Mouse (Mus musculus): ENCODE measurements around the gene Tmem200b. TPM values are rescaled to one million over a fixed set of nuclear protein-coding genes. Genes with fewer than 3 reads are reported as not detected.

The Tmem200b gene
- polyA plus RNA-seq, 1 experiment from 2014 or later: not detected

- Histone ChIP-seq H3K4me2 (ENCODE audit: low read length) (no peak overlapping the region), H3K27me3 (replicated peaks; ENCODE audit: control insufficient read depth, insufficient read depth, low read length) (no peaks in the 10 kb centered on the region), H3K36me3 (ENCODE audit: control insufficient read depth, insufficient read depth) (no peaks in the 10 kb centered on the region), H3K9me3 (ENCODE audit: control insufficient read depth, low read length) (no peaks in the 10 kb centered on the region), H3K4me3 (replicated peaks; ENCODE audit: low read length) (no peak overlapping the region), H3K27ac (ENCODE audit: low read length) (no peak overlapping the region), H3K9ac (replicated peaks; ENCODE audit: low read depth, low read length) (no peak overlapping the region), H3K4me1 (replicated peaks; ENCODE audit: control insufficient read depth, insufficient read depth, low read length) (peaks cover 38% of the 10 kb centered on the region)
- 91% methylated on average over 7 of the region's 7 CpGs for WGBS
- ATAC-seq: no peak
Measured at GRCm38 (mm10) chr4:131881306-131881705, 40.3 kb upstream of the Tmem200b start.

GRCm38 (mm10) chr4:131883571-131883970 lies 38.0 kb upstream of the Tmem200b start:
- WGBS: 68% methylated on average over 6 of the region's 6 CpGs
- H3K27ac ChIP-seq (ENCODE audit: low read length): no peak overlapping the region
- no peak overlapping the region for H3K4me3 ChIP-seq (replicated peaks; ENCODE audit: low read length)
- no peak for ATAC-seq
- H3K4me1 ChIP-seq (replicated peaks; ENCODE audit: control insufficient read depth, insufficient read depth, low read length): peaks cover 27% of the 10 kb centered on the region
- no peak overlapping the region for H3K4me2 ChIP-seq (ENCODE audit: low read length)
- H3K36me3 ChIP-seq (ENCODE audit: control insufficient read depth, insufficient read depth): no peaks in the 10 kb centered on the region
- H3K27me3 ChIP-seq (replicated peaks; ENCODE audit: control insufficient read depth, insufficient read depth, low read length): no peaks in the 10 kb centered on the region
- H3K9me3 ChIP-seq (ENCODE audit: control insufficient read depth, low read length): no peaks in the 10 kb centered on the region
- H3K9ac ChIP-seq (replicated peaks; ENCODE audit: low read depth, low read length): no peak overlapping the region

- 74% methylated on average over 6 of the region's 6 CpGs for WGBS
- Histone ChIP-seq H3K36me3 (ENCODE audit: control insufficient read depth, insufficient read depth) (no peaks in the 10 kb centered on the region), H3K4me2 (ENCODE audit: low read length) (no peak overlapping the region), H3K4me3 (replicated peaks; ENCODE audit: low read length) (no peak overlapping the region), H3K27me3 (replicated peaks; ENCODE audit: control insufficient read depth, insufficient read depth, low read length) (no peaks in the 10 kb centered on the region), H3K9me3 (ENCODE audit: control insufficient read depth, low read length) (no peaks in the 10 kb centered on the region), H3K9ac (replicated peaks; ENCODE audit: low read depth, low read length) (no peak overlapping the region), H3K4me1 (replicated peaks; ENCODE audit: control insufficient read depth, insufficient read depth, low read length) (peaks cover 26% of the 10 kb centered on the region), H3K27ac (ENCODE audit: low read length) (no peak overlapping the region)
- ATAC-seq: no peak
Measured at GRCm38 (mm10) chr4:131885376-131885775, 36.2 kb upstream of the Tmem200b start.

- Histone ChIP-seq H3K36me3 (ENCODE audit: control insufficient read depth, insufficient read depth) (peaks cover 16% of the 10 kb centered on the region), H3K9me3 (ENCODE audit: control insufficient read depth, low read length) (no peaks in the 10 kb centered on the region), H3K27ac (ENCODE audit: low read length) (no peak overlapping the region), H3K9ac (replicated peaks; ENCODE audit: low read depth, low read length) (no peak overlapping the region), H3K4me1 (replicated peaks; ENCODE audit: control insufficient read depth, insufficient read depth, low read length) (peaks cover 14% of the 10 kb centered on the region), H3K4me2 (ENCODE audit: low read length) (no peak overlapping the region), H3K4me3 (replicated peaks; ENCODE audit: low read length) (no peak overlapping the region), H3K27me3 (replicated peaks; ENCODE audit: control insufficient read depth, insufficient read depth, low read length) (no peaks in the 10 kb centered on the region)
- WGBS: 93% methylated on average over 1 of the region's 1 CpGs
- no peak for ATAC-seq
Measured at GRCm38 (mm10) chr4:131888564-131888963, 33.0 kb upstream of the Tmem200b start.

DNA sequence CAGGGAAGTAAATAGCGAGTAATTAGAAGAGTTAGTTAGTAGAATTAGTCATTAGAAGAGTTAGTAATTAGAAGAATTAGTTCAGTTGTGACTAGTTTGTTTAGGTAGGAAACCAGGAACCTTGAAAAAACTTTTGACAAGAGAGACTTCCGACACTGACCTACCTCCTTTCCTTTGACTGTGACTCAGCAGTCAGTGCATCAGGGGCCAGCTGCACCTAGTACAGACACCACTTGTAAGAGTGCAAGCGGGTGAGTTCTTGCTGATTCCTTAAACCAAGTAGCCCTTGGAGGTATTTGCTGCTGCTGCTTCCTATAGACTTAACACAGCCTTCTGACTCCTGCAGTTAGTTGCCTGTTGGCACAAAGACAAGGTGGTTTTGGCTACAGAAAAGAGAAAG lies 30.9 kb upstream of the Tmem200b start:
- Histone ChIP-seq H3K9me3 (ENCODE audit: control insufficient read depth, low read length) (no peaks in the 10 kb centered on the region), H3K27me3 (replicated peaks; ENCODE audit: control insufficient read depth, insufficient read depth, low read length) (no peaks in the 10 kb centered on the region), H3K4me2 (ENCODE audit: low read length) (no peak overlapping the region), H3K36me3 (ENCODE audit: control insufficient read depth, insufficient read depth) (peaks cover 23% of the 10 kb centered on the region), H3K9ac (replicated peaks; ENCODE audit: low read depth, low read length) (no peak overlapping the region), H3K27ac (ENCODE audit: low read length) (no peak overlapping the region), H3K4me1 (replicated peaks; ENCODE audit: control insufficient read depth, insufficient read depth, low read length) (peaks cover 2% of the 10 kb centered on the region; the same call in 1 of the 2 replicates), H3K4me3 (replicated peaks; ENCODE audit: low read length) (no peak overlapping the region)
- WGBS: 86% methylated on average over 3 of the region's 3 CpGs
- ATAC-seq: no peak

- no peak overlapping the region for H3K4me3 ChIP-seq (replicated peaks; ENCODE audit: low read length)
- no peak overlapping the region for H3K9ac ChIP-seq (replicated peaks; ENCODE audit: low read depth, low read length)
- H3K4me2 ChIP-seq (ENCODE audit: low read length): no peak overlapping the region
- 94% methylated on average over 5 of the region's 5 CpGs for WGBS
- ATAC-seq: no peak
- H3K27me3 ChIP-seq (replicated peaks; ENCODE audit: control insufficient read depth, insufficient read depth, low read length): no peaks in the 10 kb centered on the region
- no peak overlapping the region for H3K27ac ChIP-seq (ENCODE audit: low read length)
- peaks cover 56% of the 10 kb centered on the region for H3K36me3 ChIP-seq (ENCODE audit: control insufficient read depth, insufficient read depth)
- H3K4me1 ChIP-seq (replicated peaks; ENCODE audit: control insufficient read depth, insufficient read depth, low read length): no peaks in the 10 kb centered on the region
- H3K9me3 ChIP-seq (ENCODE audit: control insufficient read depth, low read length): no peaks in the 10 kb centered on the region
Measured at GRCm38 (mm10) chr4:131897109-131897508, 24.5 kb upstream of the Tmem200b start.

- WGBS: 96% methylated on average over 8 of the region's 8 CpGs
- H3K4me2 ChIP-seq (ENCODE audit: low read length): no peak overlapping the region
- H3K4me1 ChIP-seq (replicated peaks; ENCODE audit: control insufficient read depth, insufficient read depth, low read length): no peaks in the 10 kb centered on the region
- no peaks in the 10 kb centered on the region for H3K27me3 ChIP-seq (replicated peaks; ENCODE audit: control insufficient read depth, insufficient read depth, low read length)
- H3K27ac ChIP-seq (ENCODE audit: low read length): no peak overlapping the region
- ATAC-seq: no peak
- H3K4me3 ChIP-seq (replicated peaks; ENCODE audit: low read length): no peak overlapping the region
- H3K36me3 ChIP-seq (ENCODE audit: control insufficient read depth, insufficient read depth): peaks cover 55% of the 10 kb centered on the region
- H3K9me3 ChIP-seq (ENCODE audit: control insufficient read depth, low read length): no peaks in the 10 kb centered on the region
- H3K9ac ChIP-seq (replicated peaks; ENCODE audit: low read depth, low read length): no peak overlapping the region
Measured at GRCm38 (mm10) chr4:131897787-131898186, 23.8 kb upstream of the Tmem200b start.

GRCm38 (mm10) chr4:131898503-131899179 lies 22.9 kb upstream of the Tmem200b start:
- ATAC-seq: no peak
- H3K9ac ChIP-seq (replicated peaks; ENCODE audit: low read depth, low read length): no peak overlapping the region
- H3K9me3 ChIP-seq (ENCODE audit: control insufficient read depth, low read length): no peaks in the 10 kb centered on the region
- peaks cover 47% of the 10 kb centered on the region for H3K36me3 ChIP-seq (ENCODE audit: control insufficient read depth, insufficient read depth)
- H3K4me3 ChIP-seq (replicated peaks; ENCODE audit: low read length): no peak overlapping the region
- no peaks in the 10 kb centered on the region for H3K4me1 ChIP-seq (replicated peaks; ENCODE audit: control insufficient read depth, insufficient read depth, low read length)
- no peak overlapping the region for H3K4me2 ChIP-seq (ENCODE audit: low read length)
- no peak overlapping the region for H3K27ac ChIP-seq (ENCODE audit: low read length)
- WGBS: 92% methylated on average over 12 of the region's 12 CpGs
- H3K27me3 ChIP-seq (replicated peaks; ENCODE audit: control insufficient read depth, insufficient read depth, low read length): no peaks in the 10 kb centered on the region

DNA sequence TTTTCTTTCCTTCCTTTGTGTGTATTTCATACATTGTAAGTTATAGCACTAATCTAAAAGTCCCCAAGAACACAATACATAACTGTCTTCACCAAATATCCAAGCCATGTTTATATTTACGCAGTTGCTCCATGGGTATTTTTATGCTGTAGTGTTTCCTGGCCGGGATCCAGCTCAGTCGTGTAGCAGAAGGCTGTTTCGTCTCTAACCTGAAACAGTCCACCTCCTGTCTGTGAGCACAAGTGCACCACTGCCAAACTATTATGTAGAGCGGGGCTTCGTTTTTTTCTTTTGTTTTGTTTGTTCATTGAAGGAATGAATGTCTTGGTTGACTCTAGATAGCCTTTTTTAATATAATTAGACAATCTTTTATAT lies 22.4 kb upstream of the Tmem200b start:
- Histone ChIP-seq H3K27ac (ENCODE audit: low read length) (no peak overlapping the region), H3K4me2 (ENCODE audit: low read length) (no peak overlapping the region), H3K9me3 (ENCODE audit: control insufficient read depth, low read length) (no peaks in the 10 kb centered on the region), H3K4me1 (replicated peaks; ENCODE audit: control insufficient read depth, insufficient read depth, low read length) (no peaks in the 10 kb centered on the region), H3K27me3 (replicated peaks; ENCODE audit: control insufficient read depth, insufficient read depth, low read length) (no peaks in the 10 kb centered on the region), H3K36me3 (ENCODE audit: control insufficient read depth, insufficient read depth) (peaks cover 43% of the 10 kb centered on the region), H3K9ac (replicated peaks; ENCODE audit: low read depth, low read length) (no peak overlapping the region), H3K4me3 (replicated peaks; ENCODE audit: low read length) (no peak overlapping the region)
- no peak for ATAC-seq
- WGBS: 66% methylated on average over 6 of the region's 6 CpGs

GRCm38 (mm10) chr4:131901090-131901489 lies 20.5 kb upstream of the Tmem200b start:
- Histone ChIP-seq H3K4me3 (replicated peaks; ENCODE audit: low read length) (no peak overlapping the region), H3K4me1 (replicated peaks; ENCODE audit: control insufficient read depth, insufficient read depth, low read length) (no peaks in the 10 kb centered on the region), H3K4me2 (ENCODE audit: low read length) (no peak overlapping the region), H3K36me3 (ENCODE audit: control insufficient read depth, insufficient read depth) (peaks cover 40% of the 10 kb centered on the region), H3K9ac (replicated peaks; ENCODE audit: low read depth, low read length) (no peak overlapping the region), H3K27ac (ENCODE audit: low read length) (no peak overlapping the region), H3K27me3 (replicated peaks; ENCODE audit: control insufficient read depth, insufficient read depth, low read length) (no peaks in the 10 kb centered on the region), H3K9me3 (ENCODE audit: control insufficient read depth, low read length) (no peaks in the 10 kb centered on the region)
- 90% methylated on average over 15 of the region's 15 CpGs for WGBS
- ATAC-seq: no peak

Data from forebrain, embryonic 16.5 days (tissue).